Mouse (Mus musculus) bone marrow macrophage, adult 2 months (primary cell): ENCODE measurements around the gene Frmd8.

ENCODE experiments used
- CTCF ChIP-seq: IDR thresholded peaks from 2 replicates; pipeline ENCODE4 v1.5.1; 2012; ENCODE audit warnings: low read depth, mild to moderate bottlenecking, low read length, moderate library complexity
- POLR2A ChIP-seq: IDR thresholded peaks from 2 replicates; pipeline ENCODE4 v1.6.1; 2012; ENCODE audit warnings: mild to moderate bottlenecking, low read depth, low read length, borderline replicate concordance

GRCm38 (mm10) chr19:5845319-5846135, 29.5 kb downstream of the Frmd8 start:
- TF ChIP-seq CTCF (no peak), POLR2A (peak; percentile 97)
